Mouse (Mus musculus) spleen, postnatal 36 days (tissue): ENCODE data around the gene Zdhhc7.
A peak's percentile ranks its signal among the peaks of the same experiment; 100 is the strongest.

Source experiments
- DNase-seq, 2 experiments: peaks; one replicate each; pipeline ENCODE4 v3.0.0; 2022; ENCODE audit warnings: low spot score in 2 of 2, mixed read lengths in 1 of 2

Gene Zdhhc7

GRCm38 (mm10) chr8:120114315-120114841, 13.1 kb upstream of the Zdhhc7 start:
- no peak for DNase-seq

GRCm38 (mm10) chr8:120113758-120114255, 12.5 kb upstream of the Zdhhc7 start, which contains the start of gene 6430548M08Rik:
TSS of gene 6430548M08Rik (plus strand) at chr8:120114152.
- DNase-seq = peak; percentile 99 to 100

DNA sequence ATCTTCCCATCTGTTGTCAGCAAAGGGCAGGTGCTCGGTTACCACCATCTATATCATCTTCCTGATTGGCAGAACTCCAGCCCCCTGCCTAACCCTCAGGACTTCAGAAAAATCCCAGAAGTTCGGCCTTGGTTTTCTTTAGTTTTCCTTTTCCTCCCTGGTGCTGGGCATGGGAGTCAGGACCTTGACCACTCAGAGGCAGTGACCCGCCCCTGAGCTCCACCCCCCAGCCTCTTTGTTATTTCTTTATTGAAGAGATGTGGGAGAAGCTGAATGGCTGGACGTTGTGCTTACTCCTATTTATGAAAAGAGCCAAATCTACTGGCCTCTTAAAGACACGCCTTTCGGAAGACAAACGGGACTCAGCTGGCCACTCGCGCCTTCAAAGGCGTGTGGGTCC, 12.0 kb upstream of the Zdhhc7 start:
- DNase-seq = no peak

GRCm38 (mm10) chr8:120112535-120112934, 11.3 kb upstream of the Zdhhc7 start:
- DNase-seq = peak; percentile 18 to 38

DNA sequence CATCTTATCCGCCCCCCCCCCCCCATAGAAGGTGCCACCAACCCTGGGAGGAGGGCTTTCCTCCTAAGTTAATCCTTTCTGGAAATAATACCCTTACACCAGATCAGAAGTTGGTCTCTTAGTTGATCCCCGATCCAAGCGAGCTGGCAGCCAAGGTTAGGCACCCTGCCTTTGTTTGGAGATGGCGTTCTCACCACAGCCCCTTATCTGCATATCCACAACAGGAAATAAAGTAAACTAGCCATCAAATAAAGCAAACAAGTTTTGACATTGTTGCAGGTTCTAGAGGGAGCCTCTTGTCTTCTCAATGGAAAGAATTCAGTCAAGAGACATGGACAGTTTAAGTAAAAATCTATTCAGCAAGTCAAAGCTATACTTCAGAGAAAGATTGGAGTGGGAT, 10.1 kb upstream of the Zdhhc7 start:
- DNase-seq = no peak

- no peak for DNase-seq
Measured at GRCm38 (mm10) chr8:120110966-120111365, 9.7 kb upstream of the Zdhhc7 start.

- DNase-seq = peak in 1 of 2 experiments; percentile 50
Measured at GRCm38 (mm10) chr8:120109149-120109548, 7.9 kb upstream of the Zdhhc7 start.

- peak; percentile 19 for DNase-seq
Measured at GRCm38 (mm10) chr8:120104721-120105272, 3.5 kb upstream of the Zdhhc7 start.

DNA sequence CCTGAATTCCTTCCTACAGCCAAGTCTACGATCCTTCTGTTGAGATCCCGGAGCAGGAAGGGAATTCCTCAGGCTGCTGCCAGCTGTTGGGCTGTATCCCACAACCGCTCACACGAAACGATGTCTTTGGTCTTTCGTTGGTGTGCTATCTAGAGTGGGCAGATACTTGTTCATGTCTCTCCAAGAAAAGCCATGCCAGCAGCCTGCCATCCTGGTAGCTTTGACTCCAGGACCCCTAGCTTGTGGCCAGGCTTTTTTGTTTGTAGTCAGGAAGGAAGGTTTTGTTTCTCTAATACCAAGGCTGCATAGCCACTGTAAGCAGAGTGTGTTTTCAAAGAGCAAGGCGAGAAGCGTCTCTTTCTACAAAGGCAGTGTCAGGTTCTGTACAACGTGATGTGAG, 2.6 kb upstream of the Zdhhc7 start:
- DNase-seq = no peak

GRCm38 (mm10) chr8:120100388-120101067, 754 bp downstream of the Zdhhc7 start:
- no peak for DNase-seq

GRCm38 (mm10) chr8:120096486-120096885, 4.8 kb downstream of the Zdhhc7 start:
- no peak for DNase-seq

DNA sequence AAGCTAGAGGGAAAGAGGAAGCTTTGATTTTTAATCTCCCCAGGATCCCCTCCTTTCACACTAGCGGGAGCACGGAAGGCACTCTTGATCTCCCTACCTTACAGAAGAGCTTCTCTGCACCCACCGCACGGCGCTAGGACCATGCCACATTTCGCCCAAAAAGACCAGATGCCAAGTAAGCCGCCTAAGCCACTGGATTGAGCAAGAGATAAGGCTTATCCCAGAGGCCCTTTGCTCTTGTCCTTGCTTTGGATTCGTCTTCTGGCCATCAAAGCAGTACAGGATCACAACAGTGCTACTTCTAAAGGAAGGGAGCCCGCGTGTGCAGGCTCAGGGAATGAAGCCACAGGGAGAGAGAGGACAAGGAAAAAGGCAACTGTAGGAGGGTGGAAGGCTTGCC, 6.5 kb downstream of the Zdhhc7 start:
- DNase-seq = no peak

DNA sequence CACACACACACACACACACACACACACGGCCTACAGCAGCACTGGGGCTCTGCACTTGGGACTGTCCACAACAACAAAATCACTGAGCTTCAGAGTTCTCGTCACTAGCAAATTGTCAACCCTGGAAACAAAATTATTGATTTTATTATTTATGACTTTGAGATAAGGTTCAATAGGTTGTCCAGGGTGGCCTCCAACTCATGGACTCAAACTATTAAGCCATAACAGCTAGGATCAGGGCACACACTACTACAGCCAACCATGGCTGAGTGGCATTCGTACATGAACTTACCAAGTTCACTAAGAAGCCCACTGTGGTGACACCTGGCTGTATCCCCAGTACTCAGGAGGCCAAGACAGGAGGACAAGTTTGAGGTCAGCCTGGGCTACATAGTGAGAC, 8.2 kb downstream of the Zdhhc7 start:
- DNase-seq = no peak

- DNase-seq = no peak
Measured at GRCm38 (mm10) chr8:120091032-120091431, 10.2 kb downstream of the Zdhhc7 start.

DNA sequence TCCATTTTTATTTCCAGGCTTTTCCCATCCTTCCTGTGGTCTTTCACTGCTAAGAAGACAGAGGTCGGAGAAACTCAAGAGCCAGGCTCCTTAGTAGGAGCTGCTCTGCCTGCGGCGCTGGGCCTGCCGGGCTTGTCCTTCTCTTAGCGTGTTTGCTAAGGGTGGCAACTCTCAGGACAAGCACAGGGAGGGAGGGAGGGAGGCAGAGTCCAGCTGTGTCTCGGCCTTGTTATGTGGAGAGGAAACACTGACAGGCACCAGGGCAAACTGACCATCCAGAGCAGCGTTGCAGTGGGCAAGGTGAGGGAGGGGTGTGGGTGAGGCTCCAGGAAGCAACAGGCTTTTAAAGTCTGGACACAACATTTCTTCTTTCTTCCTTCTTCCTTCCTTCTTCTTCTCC, 11.8 kb downstream of the Zdhhc7 start:
- DNase-seq = no peak

GRCm38 (mm10) chr8:120084783-120085182, 16.5 kb downstream of the Zdhhc7 start:
- DNase-seq = no peak

GRCm38 (mm10) chr8:120083261-120083660, 18.0 kb downstream of the Zdhhc7 start:
- DNase-seq = no peak

GRCm38 (mm10) chr8:120079361-120079760, 21.9 kb downstream of the Zdhhc7 start:
- DNase-seq = no peak

- DNase-seq = peak; percentile 60 to 65
Measured at GRCm38 (mm10) chr8:120078080-120078479, 23.2 kb downstream of the Zdhhc7 start.

DNA sequence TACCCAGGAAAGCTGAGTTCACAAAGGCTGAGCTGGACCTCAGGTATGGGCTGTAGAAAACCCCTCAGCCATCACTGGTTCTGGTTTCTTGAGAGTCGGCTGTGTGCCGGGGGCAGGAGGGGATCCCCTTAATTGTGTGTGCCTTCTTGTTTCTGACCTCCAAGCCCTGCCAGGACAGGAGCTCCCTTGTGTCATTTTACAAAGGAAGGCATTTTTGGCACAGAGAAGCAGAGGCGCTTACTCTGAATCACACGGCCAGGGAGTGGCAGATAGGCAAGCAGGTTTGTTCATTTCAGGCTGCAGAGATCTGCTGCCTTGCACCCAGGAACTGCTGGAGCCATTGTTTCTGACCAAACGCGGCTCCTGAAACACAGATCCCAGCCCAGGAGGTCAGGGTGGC, 25.9 kb downstream of the Zdhhc7 start:
- no peak for DNase-seq

GRCm38 (mm10) chr8:120074516-120074915, 26.8 kb downstream of the Zdhhc7 start:
- DNase-seq = no peak

- no peak for DNase-seq
Measured at GRCm38 (mm10) chr8:120072827-120073226, 28.5 kb downstream of the Zdhhc7 start.

GRCm38 (mm10) chr8:120072259-120072658, 29.0 kb downstream of the Zdhhc7 start:
- no peak for DNase-seq
